Mouse (Mus musculus): ENCODE data around the gene 2610528A11Rik.

DNA sequence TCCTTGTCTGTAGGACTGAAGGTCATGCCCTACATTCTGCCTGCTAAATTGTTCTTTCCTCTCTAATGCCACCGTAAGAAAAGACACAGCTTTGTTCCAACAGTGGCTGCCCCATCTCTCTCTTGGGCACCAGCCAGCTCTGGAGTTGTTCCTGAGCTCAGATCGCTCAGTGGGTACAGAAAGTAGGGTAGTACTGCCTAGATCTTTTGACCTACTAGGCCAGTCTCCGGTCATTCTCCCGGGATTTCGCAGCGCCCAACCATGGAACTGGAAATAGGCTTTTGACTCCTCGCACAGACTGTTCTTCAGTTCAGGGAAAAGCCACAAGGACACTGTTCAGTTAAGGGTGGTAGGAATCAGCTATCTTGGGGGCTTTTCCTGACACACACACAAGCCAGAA, 891 bp downstream of the 2610528A11Rik start:
- no peak for TF ChIP-seq CTCF (IDR thresholded peaks at IDR 0.05; ENCODE audit: low read depth)
- no peak for TF ChIP-seq EP300 (IDR thresholded peaks at IDR 0.05; ENCODE audit: low read depth)
